Mouse (Mus musculus) forebrain, embryonic 10.5 days (tissue): ENCODE data around the gene Katnal1. TPM values are rescaled to one million over a fixed set of nuclear protein-coding genes. Genes with fewer than 3 reads are reported as not detected.

ENCODE experiments used
- DNase-seq: peaks from one replicate; pipeline ENCODE4 v3.0.0-alpha.2; 2017; ENCODE audit warnings: low spot score; ENCODE audit errors: extremely low spot score
- H3K27ac ChIP-seq: fragments of 300-500 bp; sonication (generic); 2 replicates; pipeline ENCODE4 v1.5.1; 2016; ENCODE audit warnings: mild to moderate bottlenecking
- H3K27me3 ChIP-seq: fragments of 300-500 bp; sonication (generic); 2 replicates; pipeline ENCODE4 v1.6.1; 2016; ENCODE audit warnings: mild to moderate bottlenecking; ENCODE audit not compliant: poor library complexity, severe bottlenecking
- H3K36me3 ChIP-seq: fragments of 300-500 bp; sonication (generic); replicated peaks from 2 replicates; pipeline ENCODE4 v1.6.1; 2016; ENCODE audit warnings: mild to moderate bottlenecking, moderate library complexity
- H3K4me1 ChIP-seq: fragments of 300-500 bp; sonication (generic); 2 replicates; pipeline ENCODE4 v1.6.1; 2016
- H3K4me3 ChIP-seq: fragments of 300-500 bp; sonication (generic); 2 replicates; pipeline ENCODE4 v1.5.1; 2016; ENCODE audit warnings: mild to moderate bottlenecking, moderate library complexity
- H3K9me3 ChIP-seq: fragments of 300-500 bp; sonication (generic); 2 replicates; pipeline ENCODE4 v1.6.1; 2016; ENCODE audit warnings: mild to moderate bottlenecking, moderate library complexity
- WGBS: fragments of 180-500 bp; shearing (Covaris S2); methylation state at CpG from one replicate; pipeline ENCODE4 v1.1.7; 2016; 5-methylcytosine and 5-hydroxymethylcytosine counted together
- polyA plus RNA-seq: library from polyadenylated mRNA; unstranded; fragments of >200 nt; fragmentation: Nextera tagmentation; extraction: Ambion mirVana; gene quantifications from 2 replicates; pipeline ENCODE4 v1.2.1, GENCODE M21; 2016

Gene Katnal1
- polyA plus RNA-seq, 1 experiment from 2014 or later, result 22.9 TPM

- peaks cover 31% of the 10 kb centered on the region for H3K4me1 ChIP-seq
- no peak overlapping the region for H3K4me3 ChIP-seq
- no peak for DNase-seq
- 46% methylated on average over 7 of the region's 7 CpGs for WGBS
- H3K9me3 ChIP-seq, result peaks cover 4% of the 10 kb centered on the region; the same call in 1 of the 2 replicates
- peak overlapping the region; percentile 53 for H3K27ac ChIP-seq
- H3K27me3 ChIP-seq, result no peaks in the 10 kb centered on the region
- H3K36me3 ChIP-seq, result no peaks in the 10 kb centered on the region
These were observed 6.1 kb upstream of the Katnal1 start for GRCm38 (mm10) chr5:148935071-148935821.

DNA sequence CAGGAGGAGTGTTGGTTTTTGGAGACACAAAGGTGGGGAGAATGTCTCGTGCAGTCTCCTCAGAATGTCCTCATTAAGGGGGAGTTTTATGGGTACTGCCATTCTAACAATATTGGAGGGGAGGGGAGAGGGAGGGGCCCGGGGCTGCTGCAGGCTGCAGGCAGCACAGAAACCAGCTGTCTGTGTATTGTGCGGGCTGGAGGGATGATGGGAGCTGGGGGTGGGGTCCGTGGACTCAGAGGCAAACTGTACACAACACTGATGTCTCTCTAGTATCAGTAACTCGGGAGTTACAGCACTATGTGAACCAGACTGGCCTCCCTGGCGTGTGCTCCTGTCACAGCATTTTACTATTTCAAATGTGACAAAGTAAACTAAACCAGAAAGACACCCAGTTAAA lies 5.3 kb upstream of the Katnal1 start:
- Histone ChIP-seq H3K27me3 (no peaks in the 10 kb centered on the region), H3K4me3 (no peak overlapping the region), H3K4me1 (peaks cover 23% of the 10 kb centered on the region), H3K9me3 (peaks cover 4% of the 10 kb centered on the region; the same call in 1 of the 2 replicates), H3K36me3 (no peaks in the 10 kb centered on the region), H3K27ac (peak overlapping the region; percentile 66)
- 80% methylated on average over 6 of the region's 6 CpGs for WGBS
- DNase-seq, result no peak

- Histone ChIP-seq H3K4me1 (peaks cover 29% of the 10 kb centered on the region), H3K36me3 (no peaks in the 10 kb centered on the region), H3K27me3 (no peaks in the 10 kb centered on the region), H3K27ac (peak overlapping the region; percentile 13; the same call in 1 of the 2 replicates), H3K9me3 (peaks cover 4% of the 10 kb centered on the region; the same call in 1 of the 2 replicates), H3K4me3 (no peak overlapping the region)
- WGBS, result 77% methylated on average over 8 of the region's 8 CpGs
- DNase-seq, result no peak
These were observed 4.6 kb upstream of the Katnal1 start for GRCm38 (mm10) chr5:148933767-148934166.

- Histone ChIP-seq H3K36me3 (peaks cover 4% of the 10 kb centered on the region), H3K27me3 (no peaks in the 10 kb centered on the region), H3K4me1 (peaks cover 48% of the 10 kb centered on the region), H3K27ac (no peak overlapping the region), H3K9me3 (peaks cover 3% of the 10 kb centered on the region; the same call in 1 of the 2 replicates), H3K4me3 (no peak overlapping the region)
- 92% methylated on average over 1 of the region's 1 CpGs for WGBS
- no peak for DNase-seq
These were observed 2.2 kb upstream of the Katnal1 start for GRCm38 (mm10) chr5:148931301-148931700.

DNA sequence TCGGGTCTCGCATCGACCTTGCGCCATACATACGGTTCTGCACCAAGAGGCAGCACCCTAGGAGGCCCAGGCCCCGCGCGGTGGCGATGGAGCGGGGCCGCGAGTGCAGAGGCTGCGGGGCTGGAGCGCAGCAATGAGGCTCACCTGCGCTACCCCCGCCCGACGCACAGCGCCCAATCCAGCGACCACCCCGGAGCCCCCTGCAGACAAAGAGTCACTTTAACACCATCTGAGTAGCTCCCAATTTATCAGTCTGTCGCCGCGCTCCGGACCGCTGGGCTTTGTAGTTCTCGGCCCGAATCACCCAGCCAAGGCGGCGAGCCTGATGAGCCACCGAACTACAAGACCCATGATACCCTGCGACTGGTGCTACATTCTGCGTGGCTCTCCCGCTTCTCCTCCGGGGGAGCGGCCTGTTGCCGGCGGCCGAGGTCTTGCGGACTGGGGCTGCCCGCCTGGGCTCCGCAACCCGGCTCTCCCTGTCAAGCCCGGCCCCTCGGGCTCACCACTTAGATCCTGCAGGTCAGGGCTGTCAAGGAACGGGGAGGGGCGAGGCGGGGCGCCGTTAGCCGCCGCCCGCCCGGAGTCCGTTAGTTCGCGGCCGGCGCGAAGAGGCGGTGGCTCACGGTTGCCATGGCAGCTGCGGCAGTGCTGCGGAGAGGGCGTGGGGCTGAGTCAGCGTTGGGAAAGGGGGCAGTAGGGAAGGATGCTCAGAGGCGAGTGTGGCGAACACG lies 571 bp downstream of the Katnal1 start:
- Histone ChIP-seq H3K27me3 (no peaks in the 10 kb centered on the region), H3K36me3 (peaks cover 21% of the 10 kb centered on the region), H3K4me1 (peaks cover 30% of the 10 kb centered on the region), H3K27ac (peak overlapping the region; percentile 99), H3K9me3 (no peaks in the 10 kb centered on the region), H3K4me3 (peak overlapping the region; percentile 83)
- peak; percentile 97 for DNase-seq
- under 1% methylated on average over 69 of the region's 69 CpGs for WGBS

GRCm38 (mm10) chr5:148927717-148928223 lies 1.4 kb downstream of the Katnal1 start:
- peaks cover 21% of the 10 kb centered on the region for H3K36me3 ChIP-seq
- 65% methylated on average over 5 of the region's 5 CpGs for WGBS

DNA sequence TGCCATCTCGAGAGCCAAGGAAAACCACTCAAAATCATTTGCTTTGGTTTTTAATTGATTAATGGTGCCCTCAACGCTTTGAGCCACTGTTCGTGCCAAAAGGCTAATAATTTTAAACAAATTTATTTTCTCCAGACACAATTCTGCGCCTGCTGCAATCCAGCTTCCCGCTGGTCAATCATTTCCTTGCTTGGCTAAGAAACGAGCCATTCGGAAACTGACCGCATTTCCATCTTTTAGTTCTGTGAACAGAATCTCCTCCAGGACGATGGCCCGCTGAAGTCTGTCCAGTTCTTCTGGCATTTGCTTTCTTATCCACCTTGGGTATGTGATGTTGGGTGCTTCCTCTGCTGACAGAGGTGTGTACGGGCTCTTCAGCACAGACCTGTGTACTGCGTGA lies 4.5 kb downstream of the Katnal1 start:
- Histone ChIP-seq H3K27me3 (no peaks in the 10 kb centered on the region), H3K9me3 (no peaks in the 10 kb centered on the region), H3K4me1 (peaks cover 26% of the 10 kb centered on the region), H3K4me3 (no peak overlapping the region), H3K27ac (no peak overlapping the region), H3K36me3 (peaks cover 35% of the 10 kb centered on the region)
- DNase-seq, result no peak
- WGBS, result 95% methylated on average over 12 of the region's 12 CpGs

More at GRCm38 (mm10) chr5:148927717-148928223, 1.4 kb downstream of the Katnal1 start:
- Histone ChIP-seq H3K9me3 (no peaks in the 10 kb centered on the region), H3K27ac (peak overlapping the region; percentile 99), H3K27me3 (no peaks in the 10 kb centered on the region), H3K4me3 (peak overlapping the region; percentile 83), H3K4me1 (peaks cover 30% of the 10 kb centered on the region)
- no peak for DNase-seq

GRCm38 (mm10) chr5:148924051-148924450 lies 5.1 kb downstream of the Katnal1 start:
- H3K9me3 ChIP-seq, result no peaks in the 10 kb centered on the region
- no peak overlapping the region for H3K27ac ChIP-seq
- H3K27me3 ChIP-seq, result no peaks in the 10 kb centered on the region
- peaks cover 40% of the 10 kb centered on the region for H3K36me3 ChIP-seq
- peaks cover 22% of the 10 kb centered on the region for H3K4me1 ChIP-seq
- H3K4me3 ChIP-seq, result no peak overlapping the region
- 89% methylated on average over 9 of the region's 9 CpGs for WGBS
- DNase-seq, result no peak

DNA sequence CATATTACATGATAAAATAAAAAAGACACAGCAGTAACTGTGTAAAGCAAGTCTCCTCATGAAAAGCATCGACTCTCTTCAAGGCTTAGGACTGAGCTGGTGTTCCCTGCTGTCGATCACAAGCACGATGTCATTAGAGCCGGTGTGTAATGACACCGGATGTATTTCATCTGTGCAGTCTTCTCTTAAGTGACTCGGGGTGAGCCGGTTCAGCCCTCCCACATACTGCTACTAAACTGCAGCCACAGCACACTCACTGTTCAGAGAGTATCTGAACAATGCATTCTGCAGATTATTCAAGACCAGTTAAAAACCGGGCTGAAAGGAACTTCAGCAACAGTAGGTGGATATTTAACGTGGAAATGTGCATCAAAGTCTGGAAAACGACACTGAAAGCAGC lies 5.7 kb downstream of the Katnal1 start:
- Histone ChIP-seq H3K27ac (no peak overlapping the region), H3K27me3 (no peaks in the 10 kb centered on the region), H3K4me3 (no peak overlapping the region), H3K36me3 (peaks cover 47% of the 10 kb centered on the region), H3K4me1 (peaks cover 17% of the 10 kb centered on the region), H3K9me3 (no peaks in the 10 kb centered on the region)
- no peak for DNase-seq
- WGBS, result 89% methylated on average over 10 of the region's 10 CpGs

DNA sequence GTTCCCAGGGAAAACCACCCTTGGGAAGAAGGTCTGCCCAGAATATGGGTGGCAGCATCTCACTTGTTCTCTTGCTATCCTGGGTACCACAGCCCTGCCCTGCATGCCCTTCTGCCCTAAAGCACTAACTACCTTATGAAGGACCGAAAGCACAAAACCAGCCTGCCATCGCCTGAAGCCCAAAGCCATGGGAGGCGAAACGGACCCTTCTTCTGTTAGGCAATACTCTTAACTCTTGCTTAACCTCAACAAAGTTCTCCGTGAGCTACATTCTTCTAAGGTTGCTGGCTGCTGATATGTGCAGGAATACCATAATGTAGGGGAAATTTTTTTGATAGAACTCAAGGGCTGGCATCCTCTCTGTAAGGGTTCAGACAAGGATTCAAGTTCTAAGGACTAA lies 6.3 kb downstream of the Katnal1 start:
- no peak for DNase-seq
- H3K36me3 ChIP-seq, result peaks cover 53% of the 10 kb centered on the region
- H3K9me3 ChIP-seq, result no peaks in the 10 kb centered on the region
- WGBS, result 91% methylated on average over 5 of the region's 5 CpGs
- H3K27me3 ChIP-seq, result no peaks in the 10 kb centered on the region
- H3K4me1 ChIP-seq, result peaks cover 12% of the 10 kb centered on the region
- H3K4me3 ChIP-seq, result no peak overlapping the region
- H3K27ac ChIP-seq, result no peak overlapping the region

DNA sequence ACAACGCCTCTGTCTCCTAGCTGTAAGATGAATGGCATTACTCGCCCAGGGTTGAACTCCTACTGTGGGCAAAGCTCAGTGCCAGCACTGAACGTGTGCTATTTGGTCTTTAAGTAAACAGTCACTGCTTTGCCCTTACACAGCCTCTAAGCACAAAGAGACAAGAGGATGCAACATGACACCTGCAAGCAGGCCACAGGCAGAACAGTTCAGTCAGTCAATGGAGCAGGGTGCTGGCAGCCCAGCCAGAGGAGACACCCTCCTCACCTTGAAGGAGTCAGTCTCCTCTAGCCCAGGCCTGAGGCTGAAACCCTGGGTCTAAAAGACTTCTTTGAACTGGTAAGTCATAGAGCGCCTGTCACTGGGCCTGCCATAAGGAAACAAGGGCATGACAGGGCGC lies 11.1 kb downstream of the Katnal1 start:
- no peak for DNase-seq
- no peak overlapping the region for H3K27ac ChIP-seq
- no peaks in the 10 kb centered on the region for H3K4me1 ChIP-seq
- peaks cover 71% of the 10 kb centered on the region for H3K36me3 ChIP-seq
- no peaks in the 10 kb centered on the region for H3K9me3 ChIP-seq
- H3K4me3 ChIP-seq, result no peak overlapping the region
- 80% methylated on average over 5 of the region's 5 CpGs for WGBS
- H3K27me3 ChIP-seq, result no peaks in the 10 kb centered on the region

GRCm38 (mm10) chr5:148916775-148917174 lies 12.3 kb downstream of the Katnal1 start:
- no peak overlapping the region for H3K4me3 ChIP-seq
- H3K27ac ChIP-seq, result no peak overlapping the region
- no peaks in the 10 kb centered on the region for H3K9me3 ChIP-seq
- WGBS, result 88% methylated on average over 6 of the region's 6 CpGs
- peaks cover 83% of the 10 kb centered on the region for H3K36me3 ChIP-seq
- no peak for DNase-seq
- no peaks in the 10 kb centered on the region for H3K27me3 ChIP-seq
- H3K4me1 ChIP-seq, result peaks cover 3% of the 10 kb centered on the region; the same call in 1 of the 2 replicates

DNA sequence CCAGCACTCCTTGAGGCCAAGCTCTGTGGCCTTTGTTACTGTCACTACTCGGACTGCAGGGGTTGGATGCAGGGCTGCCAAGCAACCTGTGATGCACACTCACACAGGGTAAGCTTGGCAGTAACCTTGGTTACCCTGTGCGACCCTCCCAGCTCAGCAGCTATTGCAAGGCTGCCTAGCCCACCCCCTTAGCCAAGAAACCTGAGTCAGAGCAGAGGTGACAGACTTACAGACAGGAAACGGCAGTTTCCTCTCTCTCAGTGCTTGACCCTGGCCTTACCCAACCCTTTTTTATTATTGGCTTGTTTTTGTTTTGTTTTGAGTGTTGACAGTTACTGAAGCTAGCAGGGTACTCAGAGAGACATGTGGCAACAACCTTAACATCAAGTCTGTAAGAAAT lies 16.9 kb downstream of the Katnal1 start:
- Histone ChIP-seq H3K9me3 (no peaks in the 10 kb centered on the region), H3K27ac (no peak overlapping the region), H3K4me3 (no peak overlapping the region), H3K27me3 (no peaks in the 10 kb centered on the region), H3K4me1 (peaks cover 26% of the 10 kb centered on the region), H3K36me3 (peaks cover 79% of the 10 kb centered on the region)
- no peak for DNase-seq
- WGBS, result 67% methylated on average over 3 of the region's 3 CpGs
